Mouse (Mus musculus): ENCODE results near the gene Fam49a. TPM values are rescaled to one million over a fixed set of nuclear protein-coding genes. Genes with fewer than 3 reads are reported as not detected.

Fam49a gene
- polyA plus RNA-seq, 1 experiment: 10.1 TPM

- H3K9ac ChIP-seq (ENCODE audit: low read depth, poor library complexity, severe bottlenecking): no peak overlapping the region
- H3K27me3 ChIP-seq (ENCODE audit: control insufficient read depth, insufficient read depth, low read length, poor library complexity, severe bottlenecking): no peaks in the 10 kb centered on the region
- no peaks in the 10 kb centered on the region for H3K36me3 ChIP-seq (ENCODE audit: control insufficient read depth, insufficient read depth, low read length, poor library complexity, severe bottlenecking)
- no peaks in the 10 kb centered on the region for H3K9me3 ChIP-seq (replicated peaks; ENCODE audit: control insufficient read depth, insufficient read depth, low read length, poor library complexity, severe bottlenecking)
- TF ChIP-seq CTCF (IDR thresholded peaks at IDR 0.05; ENCODE audit: low read depth, low read length) (no peak), EP300 (IDR thresholded peaks at IDR 0.05; ENCODE audit: insufficient read depth, low read depth, low read length) (no peak)
- H3K4me3 ChIP-seq (ENCODE audit: low read depth, low read length): no peak overlapping the region
- H3K27ac ChIP-seq (ENCODE audit: insufficient read depth, low read length): no peak overlapping the region
- peaks cover 4% of the 10 kb centered on the region for H3K4me1 ChIP-seq (ENCODE audit: control insufficient read depth, insufficient read depth, low read length)
These were observed 669 bp upstream of the Fam49a start for GRCm38 (mm10) chr12:12260979-12261960.

DNA sequence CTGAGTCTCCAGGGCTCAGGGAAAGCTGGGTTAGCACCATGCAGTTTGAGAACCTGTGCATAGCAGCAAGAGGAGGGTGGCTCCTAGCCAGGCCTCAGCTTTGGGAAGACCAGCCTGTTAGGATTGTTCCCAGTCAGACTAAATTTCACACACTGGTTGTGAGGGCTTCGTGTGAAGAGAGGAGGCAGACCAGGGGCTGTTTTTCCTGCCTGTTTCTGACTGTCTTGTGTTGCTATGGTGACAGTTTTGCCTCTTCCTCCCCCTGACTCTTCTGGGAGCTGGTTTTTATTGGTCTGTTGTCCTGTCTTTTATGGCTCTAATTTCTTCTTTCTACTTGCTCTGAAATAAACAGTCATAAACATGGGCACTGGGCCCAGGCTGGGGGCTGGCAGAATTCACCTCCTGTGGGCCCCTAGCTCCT, 1.4 kb downstream of the Fam49a start:
- no peaks in the 10 kb centered on the region for H3K9me3 ChIP-seq (replicated peaks; ENCODE audit: control insufficient read depth, insufficient read depth, low read length, poor library complexity, severe bottlenecking)
- no peaks in the 10 kb centered on the region for H3K27me3 ChIP-seq (ENCODE audit: control insufficient read depth, insufficient read depth, low read length, poor library complexity, severe bottlenecking)
- TF ChIP-seq POLR2A (IDR thresholded peaks at IDR 0.05; ENCODE audit: insufficient read depth, low read length) (no peak), EP300 (IDR thresholded peaks at IDR 0.05; ENCODE audit: insufficient read depth, low read depth, low read length) (no peak), CTCF (IDR thresholded peaks at IDR 0.05; ENCODE audit: low read depth, low read length) (no peak)
- H3K4me3 ChIP-seq (ENCODE audit: low read depth, low read length): no peak overlapping the region
- H3K27ac ChIP-seq (ENCODE audit: insufficient read depth, low read length): no peak overlapping the region
- H3K9ac ChIP-seq (ENCODE audit: low read depth, poor library complexity, severe bottlenecking): no peak overlapping the region
- no peaks in the 10 kb centered on the region for H3K36me3 ChIP-seq (ENCODE audit: control insufficient read depth, insufficient read depth, low read length, poor library complexity, severe bottlenecking)
- H3K4me1 ChIP-seq (ENCODE audit: control insufficient read depth, insufficient read depth, low read length): peaks cover 4% of the 10 kb centered on the region

- Histone ChIP-seq H3K36me3 (ENCODE audit: control insufficient read depth, insufficient read depth, low read length, poor library complexity, severe bottlenecking) (no peaks in the 10 kb centered on the region), H3K4me3 (ENCODE audit: low read depth, low read length) (no peak overlapping the region), H3K27me3 (ENCODE audit: control insufficient read depth, insufficient read depth, low read length, poor library complexity, severe bottlenecking) (no peaks in the 10 kb centered on the region), H3K27ac (ENCODE audit: insufficient read depth, low read length) (no peak overlapping the region), H3K9ac (ENCODE audit: low read depth, poor library complexity, severe bottlenecking) (no peak overlapping the region), H3K4me1 (ENCODE audit: control insufficient read depth, insufficient read depth, low read length) (peaks cover 4% of the 10 kb centered on the region), H3K9me3 (replicated peaks; ENCODE audit: control insufficient read depth, insufficient read depth, low read length, poor library complexity, severe bottlenecking) (no peaks in the 10 kb centered on the region)
- TF ChIP-seq POLR2A (IDR thresholded peaks at IDR 0.05; ENCODE audit: insufficient read depth, low read length) (no peak), CTCF (IDR thresholded peaks at IDR 0.05; ENCODE audit: low read depth, low read length) (no peak), EP300 (IDR thresholded peaks at IDR 0.05; ENCODE audit: insufficient read depth, low read depth, low read length) (no peak)
These were observed 2.2 kb downstream of the Fam49a start for GRCm38 (mm10) chr12:12264151-12264550.

DNA sequence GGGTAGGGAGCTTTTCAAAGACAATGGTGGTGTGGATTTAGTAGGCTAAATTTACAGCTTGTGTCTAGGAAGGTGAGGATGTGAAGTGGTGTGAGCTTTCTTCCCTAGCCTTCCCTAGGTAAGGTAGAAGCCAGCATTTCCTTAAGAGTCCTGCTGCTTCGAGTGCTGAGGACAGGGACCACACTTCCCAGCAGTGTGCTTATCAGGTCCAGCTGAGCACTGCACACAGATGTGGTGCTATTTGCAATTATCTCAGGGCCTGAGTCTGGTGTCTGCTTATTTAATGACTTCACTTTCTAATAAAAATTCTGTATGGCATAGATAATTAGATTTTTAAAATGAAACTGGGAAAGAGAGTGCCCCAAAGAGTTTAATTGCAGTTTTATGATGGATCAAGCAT, 4.6 kb downstream of the Fam49a start:
- no peaks in the 10 kb centered on the region for H3K9me3 ChIP-seq (replicated peaks; ENCODE audit: control insufficient read depth, insufficient read depth, low read length, poor library complexity, severe bottlenecking)
- H3K9ac ChIP-seq (ENCODE audit: low read depth, poor library complexity, severe bottlenecking): no peak overlapping the region
- H3K27ac ChIP-seq (ENCODE audit: insufficient read depth, low read length): no peak overlapping the region
- no peaks in the 10 kb centered on the region for H3K36me3 ChIP-seq (ENCODE audit: control insufficient read depth, insufficient read depth, low read length, poor library complexity, severe bottlenecking)
- H3K4me3 ChIP-seq (ENCODE audit: low read depth, low read length): no peak overlapping the region
- peaks cover 3% of the 10 kb centered on the region for H3K4me1 ChIP-seq (ENCODE audit: control insufficient read depth, insufficient read depth, low read length)
- TF ChIP-seq CTCF (IDR thresholded peaks at IDR 0.05; ENCODE audit: low read depth, low read length) (no peak), EP300 (IDR thresholded peaks at IDR 0.05; ENCODE audit: insufficient read depth, low read depth, low read length) (no peak), POLR2A (IDR thresholded peaks at IDR 0.05; ENCODE audit: insufficient read depth, low read length) (no peak)
- no peaks in the 10 kb centered on the region for H3K27me3 ChIP-seq (ENCODE audit: control insufficient read depth, insufficient read depth, low read length, poor library complexity, severe bottlenecking)

DNA sequence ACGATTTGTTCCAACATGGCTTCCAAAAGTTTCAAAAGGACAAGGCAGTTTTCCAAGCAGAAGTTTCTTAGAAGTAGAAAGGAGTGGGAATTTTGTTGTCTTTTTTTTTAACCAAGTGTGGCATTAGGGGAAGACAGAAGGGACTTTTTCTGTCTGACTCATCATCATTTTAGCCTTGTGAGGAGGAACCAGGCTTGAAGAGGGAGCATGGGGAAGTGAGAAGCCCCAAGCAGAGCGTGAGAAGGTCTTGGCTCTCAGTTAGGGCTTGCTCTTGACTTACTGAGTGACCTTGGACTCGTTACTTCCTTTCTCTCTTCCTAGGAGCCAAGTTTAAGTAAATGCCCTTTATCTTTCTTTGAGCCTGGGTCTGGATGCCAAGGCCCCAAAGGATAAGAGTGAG, 8.6 kb downstream of the Fam49a start:
- TF ChIP-seq CTCF (IDR thresholded peaks at IDR 0.05; ENCODE audit: low read depth, low read length): no peak
- TF ChIP-seq POLR2A (IDR thresholded peaks at IDR 0.05; ENCODE audit: insufficient read depth, low read length): no peak
- no peak for TF ChIP-seq EP300 (IDR thresholded peaks at IDR 0.05; ENCODE audit: insufficient read depth, low read depth, low read length)
- Histone ChIP-seq H3K36me3 (ENCODE audit: control insufficient read depth, insufficient read depth, low read length, poor library complexity, severe bottlenecking) (no peaks in the 10 kb centered on the region), H3K27ac (ENCODE audit: insufficient read depth, low read length) (no peak overlapping the region), H3K9me3 (replicated peaks; ENCODE audit: control insufficient read depth, insufficient read depth, low read length, poor library complexity, severe bottlenecking) (no peaks in the 10 kb centered on the region), H3K9ac (ENCODE audit: low read depth, poor library complexity, severe bottlenecking) (no peak overlapping the region), H3K4me3 (ENCODE audit: low read depth, low read length) (no peak overlapping the region), H3K4me1 (ENCODE audit: control insufficient read depth, insufficient read depth, low read length) (no peaks in the 10 kb centered on the region), H3K27me3 (ENCODE audit: control insufficient read depth, insufficient read depth, low read length, poor library complexity, severe bottlenecking) (no peaks in the 10 kb centered on the region)

DNA sequence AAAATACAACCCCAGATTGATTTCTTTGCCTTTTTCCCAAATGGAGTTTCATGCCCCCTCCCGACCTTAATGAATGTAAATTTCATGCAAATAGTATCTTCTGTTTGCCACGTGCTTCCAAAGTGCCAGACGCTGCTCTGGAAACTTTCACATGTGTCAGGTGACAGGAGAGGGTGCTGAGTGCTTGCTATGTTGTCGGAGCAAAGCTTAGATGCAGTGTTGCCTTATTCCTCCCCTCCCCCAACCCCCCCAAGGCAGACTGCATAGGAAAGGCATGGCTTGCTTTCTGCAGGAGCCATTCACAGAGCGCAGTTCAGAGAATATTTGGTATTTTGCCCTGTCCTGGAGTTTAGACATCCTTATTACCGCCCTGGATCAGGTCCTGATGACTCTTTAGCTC, 12.2 kb downstream of the Fam49a start:
- no peaks in the 10 kb centered on the region for H3K36me3 ChIP-seq (ENCODE audit: control insufficient read depth, insufficient read depth, low read length, poor library complexity, severe bottlenecking)
- H3K27ac ChIP-seq (ENCODE audit: insufficient read depth, low read length): no peak overlapping the region
- no peaks in the 10 kb centered on the region for H3K4me1 ChIP-seq (ENCODE audit: control insufficient read depth, insufficient read depth, low read length)
- no peak overlapping the region for H3K9ac ChIP-seq (ENCODE audit: low read depth, poor library complexity, severe bottlenecking)
- no peaks in the 10 kb centered on the region for H3K27me3 ChIP-seq (ENCODE audit: control insufficient read depth, insufficient read depth, low read length, poor library complexity, severe bottlenecking)
- no peak overlapping the region for H3K4me3 ChIP-seq (ENCODE audit: low read depth, low read length)
- TF ChIP-seq POLR2A (IDR thresholded peaks at IDR 0.05; ENCODE audit: insufficient read depth, low read length): no peak
- H3K9me3 ChIP-seq (replicated peaks; ENCODE audit: control insufficient read depth, insufficient read depth, low read length, poor library complexity, severe bottlenecking): no peaks in the 10 kb centered on the region

Data from ES-Bruce4 (cell line).